Comparison of ENCODE assay signal across 30 mouse cellular contexts in the genomic region with DNA sequence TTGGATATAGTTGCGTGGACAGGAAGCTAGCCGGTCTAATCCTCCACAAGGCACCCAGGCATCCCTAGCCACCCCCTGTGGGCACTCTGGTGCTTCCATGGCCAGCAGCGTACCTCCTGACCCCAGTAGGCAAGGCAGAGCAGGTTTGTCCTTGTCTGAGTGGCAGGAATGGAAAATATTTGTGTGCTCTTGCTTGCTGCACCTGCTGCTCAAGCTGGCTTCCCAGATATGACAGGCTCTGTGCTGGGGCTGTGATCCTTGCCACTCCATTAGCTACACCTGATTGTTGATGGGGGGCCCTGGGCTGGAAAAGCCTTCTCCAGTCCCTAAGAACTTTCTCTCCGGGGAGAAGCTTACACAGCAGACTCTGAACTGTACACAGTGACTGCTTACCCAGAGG. TPM values are rescaled to one million over a fixed set of nuclear protein-coding genes. Genes with fewer than 3 reads are reported as not detected.
DNase-seq lines count a peak whose midpoint lies in the region; ATAC-seq and TF ChIP-seq lines count a peak whose summit lies in the region.
"Had no signal": no experiment of that assay in that cellular context is flagged by ENCODE, and none has a peak within 500 bp of the region (broad histone marks: within the 10 kb centered on the region; RNA-seq: fewer than 3 reads in every experiment).

No protein-coding gene starts in this region.

- H3K9ac ChIP-seq in kidney, postnatal 0 days (ENCODE audit: low read depth, low read length): no peak overlapping the region
- no peak overlapping the region for H3K9ac ChIP-seq in stomach, embryonic 15.5 days
- H3K9ac ChIP-seq in intestine, postnatal 0 days (ENCODE audit: low read depth, low read length): no peak overlapping the region
- H3K9ac ChIP-seq: embryonic facial prominence, embryonic 13.5 days; forebrain, embryonic 15.5 days; heart, embryonic 13.5 days; hindbrain, embryonic 12.5 days; limb, embryonic 13.5 days; liver, embryonic 12.5 days; liver, postnatal 0 days; neural tube, embryonic 15.5 days had no signal

- H3K9me3 ChIP-seq in kidney, postnatal 0 days (replicated peaks; ENCODE audit: low read length): no peaks in the 10 kb centered on the region
- H3K9me3 ChIP-seq in stomach, embryonic 15.5 days: no peaks in the 10 kb centered on the region
- H3K9me3 ChIP-seq in intestine, postnatal 0 days (ENCODE audit: control insufficient read depth): no peaks in the 10 kb centered on the region
- H3K9me3 ChIP-seq: embryonic facial prominence, embryonic 13.5 days; forebrain, embryonic 15.5 days; heart, embryonic 13.5 days; limb, embryonic 13.5 days; liver, embryonic 12.5 days; neural tube, embryonic 15.5 days had no signal

- no peak overlapping the region for H3K4me3 ChIP-seq in kidney, postnatal 0 days (replicated peaks; ENCODE audit: low read depth, low read length)
- H3K4me3 ChIP-seq in stomach, embryonic 15.5 days (replicated peaks): no peak overlapping the region
- no peak overlapping the region for H3K4me3 ChIP-seq in intestine, postnatal 0 days (ENCODE audit: low read depth, low read length)
- H3K4me3 ChIP-seq: embryonic facial prominence, embryonic 13.5 days; forebrain, embryonic 10.5 days; forebrain, embryonic 15.5 days; heart, embryonic 13.5 days; hindbrain, embryonic 12.5 days; limb, embryonic 13.5 days; liver, embryonic 12.5 days; neural tube, embryonic 15.5 days had no signal

- H3K4me2 ChIP-seq in kidney, postnatal 0 days (ENCODE audit: low read length): no peak overlapping the region
- H3K4me2 ChIP-seq in stomach, embryonic 15.5 days: no peak overlapping the region
- H3K4me2 ChIP-seq in intestine, postnatal 0 days (replicated peaks; ENCODE audit: low read depth): no peak overlapping the region
- H3K4me2 ChIP-seq: embryonic facial prominence, embryonic 13.5 days; forebrain, embryonic 15.5 days; heart, embryonic 13.5 days; hindbrain, embryonic 12.5 days; limb, embryonic 13.5 days; liver, embryonic 12.5 days; neural tube, embryonic 15.5 days had no signal

- 57% methylated on average over 4 of the region's 4 CpGs for WGBS in kidney, postnatal 0 days
- 61% methylated on average over 4 of the region's 4 CpGs for WGBS in stomach, embryonic 15.5 days
- 58% methylated on average over 4 of the region's 4 CpGs for WGBS in intestine, postnatal 0 days

- peak overlapping the region; percentile 60 for H3K27ac ChIP-seq in kidney, postnatal 0 days
- no peak overlapping the region; the same call in 1 of the 2 replicates for H3K27ac ChIP-seq in stomach, embryonic 15.5 days
- no peak overlapping the region for H3K27ac ChIP-seq in intestine, postnatal 0 days (ENCODE audit: low read depth, low read length)
- H3K27ac ChIP-seq: embryonic facial prominence, embryonic 13.5 days; forebrain, embryonic 10.5 days; forebrain, embryonic 15.5 days; heart, embryonic 13.5 days; hindbrain, embryonic 12.5 days; limb, embryonic 13.5 days; liver, embryonic 12.5 days; neural tube, embryonic 15.5 days had no signal

- no peaks in the 10 kb centered on the region for H3K27me3 ChIP-seq in kidney, postnatal 0 days (ENCODE audit: insufficient read depth, low read length)
- no peaks in the 10 kb centered on the region for H3K27me3 ChIP-seq in stomach, embryonic 15.5 days (replicated peaks)
- H3K27me3 ChIP-seq in intestine, postnatal 0 days (replicated peaks; ENCODE audit: control insufficient read depth, insufficient read depth, low read length): no peaks in the 10 kb centered on the region
- H3K27me3 ChIP-seq: embryonic facial prominence, embryonic 13.5 days; forebrain, embryonic 15.5 days; heart, embryonic 13.5 days; hindbrain, embryonic 12.5 days; limb, embryonic 13.5 days; neural tube, embryonic 15.5 days had no signal

- ATAC-seq in kidney, postnatal 0 days (replicated peaks; ENCODE audit: low FRiP score, low read depth): no peak
- peak; percentile 8; the same call in 1 of the 2 replicates for ATAC-seq in stomach, embryonic 15.5 days (ENCODE audit: insufficient read depth, low FRiP score, low read depth)
- no peak for ATAC-seq in intestine, postnatal 0 days
- ATAC-seq: forebrain, embryonic 15.5 days; intestine, embryonic 16.5 days; liver, embryonic 12.5 days; liver, postnatal 0 days; lung, postnatal 0 days had no signal

- H3K4me1 ChIP-seq in kidney, postnatal 0 days (replicated peaks; ENCODE audit: insufficient read depth, low read length): no peaks in the 10 kb centered on the region; the same call in 1 of the 2 replicates
- H3K4me1 ChIP-seq in stomach, embryonic 15.5 days: peaks cover 6% of the 10 kb centered on the region; the same call in 1 of the 2 replicates
- peaks cover 28% of the 10 kb centered on the region for H3K4me1 ChIP-seq in intestine, postnatal 0 days (replicated peaks; ENCODE audit: control insufficient read depth, insufficient read depth, low read length)
- H3K4me1 ChIP-seq: forebrain, embryonic 15.5 days; limb, embryonic 13.5 days; neural tube, embryonic 15.5 days had no signal

- no peak for TF ChIP-seq CTCF in kidney, postnatal 0 days (IDR thresholded peaks at IDR 0.05; ENCODE audit: low read depth)
- TF ChIP-seq CTCF in intestine, postnatal 0 days (IDR thresholded peaks at IDR 0.05; ENCODE audit: low read depth): no peak

- DNase-seq in kidney, adult 18-20 months: peak; percentile 40
- DNase-seq in kidney, adult 8-10 months: no peak
- DNase-seq in kidney, postnatal 0 days (ENCODE audit: low spot score): no peak
- peak; percentile 57 for DNase-seq in thymus, postnatal 14 days
- DNase-seq in spleen, postnatal 10 days (ENCODE audit: low spot score in 2 of 2): no peak
- DNase-seq in urinary bladder, postnatal 14 days (ENCODE audit: low spot score): no peak
- DNase-seq: adrenal gland, postnatal 25 days; B cell, adult 2 months; cerebellum, adult 11-12 months; cerebellum, adult 9-11 months; gastrocnemius, postnatal 25 days; heart, adult 11 months; heart, postnatal 36 days; liver, postnatal 0 days; midbrain, embryonic 14.5 days; retina, postnatal 1 day; right cerebral cortex, postnatal 14 days had no signal

- no peaks in the 10 kb centered on the region for H3K36me3 ChIP-seq in kidney, postnatal 0 days (ENCODE audit: insufficient read depth, low read length)
- H3K36me3 ChIP-seq in stomach, embryonic 15.5 days: no peaks in the 10 kb centered on the region
- H3K36me3 ChIP-seq in intestine, postnatal 0 days (ENCODE audit: control insufficient read depth, insufficient read depth): no peaks in the 10 kb centered on the region
- H3K36me3 ChIP-seq: embryonic facial prominence, embryonic 13.5 days; forebrain, embryonic 10.5 days; forebrain, embryonic 15.5 days; heart, embryonic 13.5 days; hindbrain, embryonic 12.5 days; limb, embryonic 13.5 days; liver, embryonic 12.5 days; neural tube, embryonic 15.5 days had no signal

RNA-seq across cellular contexts. Expression of a gene that starts 9.0 kb away (rescaled TPM):
- 47.7 and 51.1 TPM in 2 replicates for polyA plus RNA-seq in kidney, postnatal 0 days (2015; fragmentation: Nextera tagmentation; extraction: Ambion mirVana)
- 2.3 and 3.1 TPM in 2 replicates for polyA plus RNA-seq in stomach, embryonic 15.5 days (2015; fragmentation: Nextera tagmentation; extraction: Ambion mirVana)
- 3.0 and 3.4 TPM in 2 replicates for polyA plus RNA-seq in intestine, postnatal 0 days (2015; fragmentation: Nextera tagmentation; extraction: Ambion mirVana)
- polyA plus RNA-seq: forebrain, embryonic 15.5 days; frontal cortex, adult 2 months; hindbrain, embryonic 12.5 days; midbrain, embryonic 14.5 days had no signal

RNA-seq across cellular contexts. Expression of a gene that starts 13.0 kb away (rescaled TPM):
- 0.13 and 0.49 TPM in 2 replicates for polyA plus RNA-seq in kidney, postnatal 0 days (2015; fragmentation: Nextera tagmentation; extraction: Ambion mirVana)
- 0.23 and 0.35 TPM in 2 replicates for polyA plus RNA-seq in stomach, embryonic 15.5 days (2015; fragmentation: Nextera tagmentation; extraction: Ambion mirVana)
- polyA plus RNA-seq in intestine, postnatal 0 days (2015; fragmentation: Nextera tagmentation; extraction: Ambion mirVana): 0.64 and 1.1 TPM in 2 replicates
- polyA plus RNA-seq: forebrain, embryonic 15.5 days; hindbrain, embryonic 12.5 days; lung, postnatal 0 days; midbrain, embryonic 14.5 days had no signal

RNA-seq across cellular contexts. Expression of a gene that starts 22.2 kb away (rescaled TPM):
- polyA plus RNA-seq in kidney, postnatal 0 days (2015; fragmentation: Nextera tagmentation; extraction: Ambion mirVana): 6.9 and 8.3 TPM in 2 replicates
- polyA plus RNA-seq in stomach, embryonic 15.5 days (2015; fragmentation: Nextera tagmentation; extraction: Ambion mirVana): 5.5 and 6.8 TPM in 2 replicates
- 6.9 and 7.0 TPM in 2 replicates for polyA plus RNA-seq in intestine, postnatal 0 days (2015; fragmentation: Nextera tagmentation; extraction: Ambion mirVana)

RNA-seq across cellular contexts. Expression of a gene that starts 33.4 kb away (rescaled TPM):
- 19.8 and 22.2 TPM in 2 replicates for polyA plus RNA-seq in kidney, postnatal 0 days (2015; fragmentation: Nextera tagmentation; extraction: Ambion mirVana)
- 14.6 and 15.6 TPM in 2 replicates for polyA plus RNA-seq in stomach, embryonic 15.5 days (2015; fragmentation: Nextera tagmentation; extraction: Ambion mirVana)
- polyA plus RNA-seq in intestine, postnatal 0 days (2015; fragmentation: Nextera tagmentation; extraction: Ambion mirVana): 17.5 and 18.6 TPM in 2 replicates

RNA-seq across cellular contexts. Expression of a gene that starts 33.5 kb away (rescaled TPM):
- polyA plus RNA-seq in kidney, postnatal 0 days (2015; fragmentation: Nextera tagmentation; extraction: Ambion mirVana): 1,541 and 1,578 TPM in 2 replicates
- 824 and 904 TPM in 2 replicates for polyA plus RNA-seq in stomach, embryonic 15.5 days (2015; fragmentation: Nextera tagmentation; extraction: Ambion mirVana)
- polyA plus RNA-seq in intestine, postnatal 0 days (2015; fragmentation: Nextera tagmentation; extraction: Ambion mirVana): 1,235 and 1,272 TPM in 2 replicates

Comparison
In these comparisons a context has a peak if more than half of its experiments do, and no peak if none do; other contexts are left out.
1. DNase-seq: peak in kidney, adult 18-20 months (single experiment) and thymus, postnatal 14 days (single experiment); none in kidney, adult 8-10 months (0 of 2), kidney, postnatal 0 days (single experiment), spleen, postnatal 10 days (0 of 2) and urinary bladder, postnatal 14 days (single experiment).
2. RNA of a gene that starts 9.0 kb away (polyA plus RNA-seq): 47.7 to 51.1 TPM in kidney, postnatal 0 days; 3.0 to 3.4 TPM in intestine, postnatal 0 days and 2.3 to 3.1 TPM in stomach, embryonic 15.5 days; every median in the first group is over 10 times any median in the second.